Mouse (Mus musculus) ES-E14 (cell line): Measurements from ENCODE around the gene Tepsin. TPM values are rescaled to one million over a fixed set of nuclear protein-coding genes. Genes with fewer than 3 reads are reported as not detected.

ENCODE experiments used
- DNase-seq: peaks from one replicate; pipeline ENCODE4 v3.0.0-alpha.2; 2013; ENCODE audit warnings: low read depth, low spot score
- H3K27ac ChIP-seq: 2 replicates; pipeline ENCODE4 v1.5.1; 2012; ENCODE audit warnings: low read depth, mild to moderate bottlenecking, low read length, moderate library complexity, mixed read lengths; ENCODE audit not compliant: poor library complexity, insufficient read depth, severe bottlenecking
- H3K36me3 ChIP-seq: 2 replicates; pipeline ENCODE4 v1.6.1; 2012; ENCODE audit warnings: mild to moderate bottlenecking, low read length, moderate library complexity, mixed read lengths; ENCODE audit not compliant: control insufficient read depth, poor library complexity, insufficient read depth, severe bottlenecking
- H3K4me1 ChIP-seq, 2 experiments: fragments of 150-350 bp in 1 of 2; sonication (generic) in 1 of 2; 2 replicates each; pipeline ENCODE4 v1.6.1; 2012; ENCODE audit warnings: low read length in 2 of 2, mild to moderate bottlenecking in 1 of 2, mixed read lengths in 1 of 2; ENCODE audit not compliant: control insufficient read depth in 2 of 2, insufficient read depth in 2 of 2, poor library complexity in 1 of 2
- H3K4me3 ChIP-seq, 2 experiments: fragments of 150-350 bp in 1 of 2; sonication (generic) in 1 of 2; 2 replicates each; pipeline ENCODE4 v1.5.1; 2012; ENCODE audit warnings: low read length in 2 of 2, low read depth in 1 of 2, mild to moderate bottlenecking in 1 of 2, mixed read lengths in 1 of 2; ENCODE audit not compliant: insufficient read depth in 1 of 2, poor library complexity in 1 of 2, severe bottlenecking in 1 of 2
- H3K9ac ChIP-seq: 2 replicates; pipeline ENCODE4 v1.6.1; 2012; ENCODE audit warnings: low read depth, mild to moderate bottlenecking, low read length, mixed read lengths; ENCODE audit not compliant: poor library complexity, insufficient read depth, severe bottlenecking
- H3K9me3 ChIP-seq: fragments of 150-350 bp; sonication (generic); 2 replicates; pipeline ENCODE4 v1.6.1; 2012; ENCODE audit warnings: low read depth, mild to moderate bottlenecking, low read length; ENCODE audit not compliant: control insufficient read depth, insufficient read depth
- CHD2 ChIP-seq: IDR thresholded peaks from 2 replicates; pipeline ENCODE4 v1.6.1; 2014; ENCODE audit warnings: mild to moderate bottlenecking, low read depth, low read length, inconsistent platforms
- HCFC1 ChIP-seq: IDR thresholded peaks from 2 replicates; pipeline ENCODE4 v1.6.1; 2012; ENCODE audit warnings: low read length, inconsistent platforms, borderline replicate concordance; ENCODE audit not compliant: insufficient read depth
- MAFK ChIP-seq: IDR thresholded peaks from 2 replicates; pipeline ENCODE4 v1.6.1; 2014; ENCODE audit warnings: mild to moderate bottlenecking, low read depth, low read length, inconsistent platforms; ENCODE audit not compliant: insufficient read depth
- ZC3H11A ChIP-seq: IDR thresholded peaks from 2 replicates; pipeline ENCODE4 v1.6.1; 2012; ENCODE audit warnings: low read depth, mild to moderate bottlenecking, inconsistent platforms, low read length, borderline replicate concordance
- ZNF384 ChIP-seq: IDR thresholded peaks from 2 replicates; pipeline ENCODE4 v1.6.1; 2012; ENCODE audit warnings: low read depth, low read length, inconsistent platforms
- in situ Hi-C, 2 experiments: fragments of 600-800 bp; cut with MboI; formaldehyde crosslinking; loops; one replicate each; pipeline ENCODE4 v1.15.1; 2025; ENCODE audit warnings: low sequenced_read_pairs in 2 of 2, inconsistent platforms in 1 of 2; ENCODE audit not compliant: unreplicated experiment in 2 of 2
- total RNA-seq: library from RNA; depleted of rRNA; stranded (reverse); fragments of 300-350 nt; gene quantifications from 2 replicates; pipeline ENCODE4 v1.2.3, GENCODE M21; 2012

Gene Tepsin
- total RNA-seq, 1 experiment, result 26.5 TPM

DNA sequence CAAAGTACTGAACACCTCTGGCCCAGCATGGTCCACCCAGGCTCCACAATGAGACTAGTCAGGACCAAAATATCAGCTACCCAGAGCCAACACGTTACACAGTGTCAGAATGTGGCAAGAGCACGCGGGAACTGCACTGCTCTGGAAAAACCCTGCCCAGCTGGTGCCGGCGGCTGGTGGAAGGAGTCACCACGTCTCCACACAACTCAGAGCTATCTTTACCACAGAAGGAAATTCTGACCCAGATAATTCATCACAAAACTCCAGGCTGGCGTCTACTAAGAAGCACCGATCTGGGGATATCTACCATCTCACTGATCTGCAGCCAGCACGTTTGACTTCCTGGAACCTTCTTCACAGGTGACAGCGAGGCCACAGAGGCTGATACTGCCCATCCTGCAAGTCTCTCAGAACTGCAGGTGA, 40.8 kb upstream of the Tepsin start:
- Histone ChIP-seq H3K27ac (no peak overlapping the region), H3K36me3 (peaks cover 11% of the 10 kb centered on the region), H3K9ac (no peak overlapping the region), H3K4me3 (no peak overlapping the region), H3K9me3 (no peaks in the 10 kb centered on the region), H3K4me1 (peaks cover 1 to 13% of the 10 kb centered on the region in 2 experiments; a peak in 2 of 4 replicates)
- in situ Hi-C loops, result no loop called here
- TF ChIP-seq HCFC1 (no peak), ZNF384 (no peak), MAFK (no peak), CHD2 (no peak), ZC3H11A (no peak)
- no peak for DNase-seq

DNA sequence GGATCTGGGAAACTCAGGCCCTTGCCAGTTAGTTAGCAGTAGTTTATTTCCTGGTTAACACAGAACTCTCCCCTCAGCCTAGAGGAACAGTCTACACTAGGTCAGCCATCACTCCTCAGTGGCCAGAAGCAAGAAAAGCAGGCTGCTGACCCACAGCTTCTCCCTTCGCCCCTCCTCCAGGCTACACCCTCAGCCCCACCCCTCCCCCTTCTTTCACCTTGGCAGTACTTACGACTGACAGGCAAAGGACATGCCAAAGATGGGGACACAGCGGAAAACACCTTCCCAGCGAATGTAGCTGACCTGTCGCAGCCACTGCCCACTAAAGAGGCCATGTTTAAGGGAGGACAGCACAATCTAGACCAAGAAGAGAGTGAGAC, 39.1 kb upstream of the Tepsin start:
- no peak overlapping the region for H3K9ac ChIP-seq
- H3K4me3 ChIP-seq, result no peak overlapping the region
- H3K4me1 ChIP-seq, result peaks cover 1 to 13% of the 10 kb centered on the region in 2 experiments; a peak in 2 of 4 replicates
- in situ Hi-C loops, result no loop called here
- DNase-seq, result no peak
- H3K36me3 ChIP-seq, result peaks cover 13% of the 10 kb centered on the region
- TF ChIP-seq MAFK, result no peak
- no peak for TF ChIP-seq CHD2
- no peak for TF ChIP-seq ZNF384
- no peak for TF ChIP-seq HCFC1
- no peak for TF ChIP-seq ZC3H11A
- H3K9me3 ChIP-seq, result no peaks in the 10 kb centered on the region
- H3K27ac ChIP-seq, result no peak overlapping the region

DNA sequence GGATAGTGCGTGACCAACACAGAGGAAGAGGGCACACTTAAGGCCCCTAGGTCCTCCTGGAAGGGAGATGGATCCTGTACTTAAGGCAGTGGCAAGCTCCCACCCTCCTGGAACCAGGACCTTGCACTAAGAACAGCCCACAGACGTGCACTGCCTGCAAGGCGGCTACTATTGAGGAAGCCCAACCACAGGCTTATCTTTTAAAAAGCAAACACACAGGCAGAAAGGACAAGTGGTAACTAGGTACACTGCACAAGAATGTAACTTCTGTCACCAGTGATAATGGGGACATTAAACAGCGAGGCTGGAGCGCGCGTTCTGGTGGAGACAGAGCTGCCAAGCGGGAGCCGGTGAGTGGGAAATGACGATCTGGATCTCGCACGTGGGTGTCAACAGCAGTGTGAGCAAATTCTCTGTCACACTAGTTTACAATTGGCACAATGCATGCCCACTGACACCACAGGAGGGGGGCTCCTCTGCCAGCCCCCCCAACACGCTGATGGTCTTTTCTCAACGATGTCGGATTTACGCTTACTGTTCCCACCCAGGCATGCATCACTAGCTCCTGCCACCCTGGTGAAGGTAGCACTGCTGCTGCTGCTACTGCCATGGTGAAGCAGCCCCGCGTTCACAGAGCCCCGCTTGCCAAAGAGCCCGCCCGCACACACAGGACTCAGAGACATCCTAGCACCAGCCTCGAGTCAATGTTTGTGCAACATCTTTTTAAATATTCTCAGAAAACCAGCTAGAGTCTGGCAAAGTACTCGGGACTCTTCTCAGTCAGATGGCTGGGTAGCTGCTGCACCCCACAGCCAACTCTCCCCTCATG, 38.5 kb upstream of the Tepsin start:
- Histone ChIP-seq H3K27ac (no peak overlapping the region), H3K9ac (no peak overlapping the region), H3K9me3 (no peaks in the 10 kb centered on the region), H3K4me3 (no peak overlapping the region), H3K4me1 (peaks cover 1 to 13% of the 10 kb centered on the region in 2 experiments; a peak in 2 of 4 replicates), H3K36me3 (peaks cover 18% of the 10 kb centered on the region)
- in situ Hi-C loops, result no loop called here
- no peak for DNase-seq
- TF ChIP-seq ZNF384, result no peak
- no peak for TF ChIP-seq ZC3H11A
- no peak for TF ChIP-seq CHD2
- no peak for TF ChIP-seq HCFC1
- no peak for TF ChIP-seq MAFK

DNA sequence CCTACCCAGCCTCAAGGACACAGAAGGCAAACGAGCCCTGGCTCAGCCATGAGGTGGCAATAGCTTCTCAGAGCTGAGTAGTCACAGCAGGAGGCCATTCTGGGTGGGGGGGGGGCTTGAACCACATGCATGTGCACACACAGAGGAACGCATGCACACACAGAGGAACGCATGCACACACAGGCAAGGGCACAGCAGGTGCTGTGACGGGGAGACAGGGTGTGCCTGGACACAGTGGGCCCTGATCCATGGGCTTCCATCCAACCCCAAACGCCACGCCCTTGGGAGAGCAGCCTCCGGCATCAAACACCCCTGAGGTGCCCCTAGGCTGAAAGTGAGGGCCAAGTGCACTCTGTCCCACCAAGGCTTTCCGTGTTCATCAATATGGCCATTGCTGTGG, 37.7 kb upstream of the Tepsin start:
- Histone ChIP-seq H3K9me3 (no peaks in the 10 kb centered on the region), H3K9ac (no peak overlapping the region), H3K27ac (no peak overlapping the region), H3K36me3 (peaks cover 18% of the 10 kb centered on the region), H3K4me3 (no peak overlapping the region), H3K4me1 (peaks cover 1 to 13% of the 10 kb centered on the region in 2 experiments; a peak in 2 of 4 replicates)
- TF ChIP-seq ZNF384, result no peak
- no peak for TF ChIP-seq CHD2
- TF ChIP-seq HCFC1, result no peak
- TF ChIP-seq ZC3H11A, result no peak
- no peak for TF ChIP-seq MAFK
- no peak for DNase-seq
- in situ Hi-C loops, result no loop called here
